Mouse (Mus musculus): Measurements from ENCODE around the gene Egfl6. TPM values are rescaled to one million over a fixed set of nuclear protein-coding genes. Genes with fewer than 3 reads are reported as not detected.

Egfl6 gene
- total and polyA plus RNA-seq, 3 experiments = 0.04 TPM; not detected in 2

DNA sequence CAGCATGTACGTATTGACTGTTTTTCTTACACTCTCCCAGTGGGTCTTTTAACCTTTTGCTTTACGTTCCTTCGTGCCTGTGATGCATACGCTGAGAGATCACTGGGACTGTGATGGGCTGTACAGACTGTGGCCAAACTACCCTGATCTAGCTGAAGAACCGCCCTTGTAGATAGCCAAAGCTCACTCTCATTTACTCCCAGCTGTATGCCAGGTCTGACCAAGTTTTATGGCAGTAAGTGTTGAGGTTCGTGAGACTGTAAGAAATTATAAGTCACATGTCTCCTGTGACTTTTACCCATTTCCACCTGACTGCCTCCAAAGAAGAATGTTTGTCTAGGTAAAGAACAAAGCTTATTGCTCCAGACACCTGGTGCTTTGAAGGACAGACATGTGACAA, 19.5 kb downstream of the Egfl6 start:
- Histone ChIP-seq H3K36me3 (replicated peaks in 1 of 2; ENCODE audit: control insufficient read depth in 1 of 2, insufficient read depth in 1 of 2, low read length in 1 of 2) (no peaks in the 10 kb centered on the region), H3K27ac (ENCODE audit: insufficient read depth, low read depth) (no peak overlapping the region), H3K9ac (ENCODE audit: insufficient read depth, low read depth) (no peak overlapping the region), H3K4me1 (ENCODE audit: control insufficient read depth in 1 of 2, insufficient read depth in 2 of 2) (no peaks in the 10 kb centered on the region), H3K9me3 (replicated peaks; ENCODE audit: low read length) (no peaks in the 10 kb centered on the region), H3K27me3 (replicated peaks) (no peaks in the 10 kb centered on the region), H3K4me2 (ENCODE audit: insufficient read depth, low read depth, poor library complexity, severe bottlenecking) (no peak overlapping the region), H3K79me2 (replicated peaks; ENCODE audit: control insufficient read depth, extremely low read depth, insufficient read depth, poor library complexity, severe bottlenecking) (no peaks in the 10 kb centered on the region), H3K4me3 (replicated peaks in 1 of 3; ENCODE audit: low read depth in 2 of 3, low read length in 2 of 3, poor library complexity in 1 of 3) (no peak overlapping the region)
- no peak for DNase-seq (ENCODE audit: extremely low read depth)
- dilution Hi-C loops (cut with MboI; ENCODE audit: extremely low pct_ligation_motif_present, extremely low pct_unique_long_range_greater_than_20kb, low sequenced_read_pairs) = no loop called here
- in situ Hi-C loops (cut with MboI; ENCODE audit: low pct_ligation_motif_present, low pct_unique_long_range_greater_than_20kb, low sequenced_read_pairs) = no loop called here
- no peak for TF ChIP-seq SIN3A (IDR thresholded peaks at IDR 0.05; ENCODE audit: low read length)
- no peak for TF ChIP-seq RAD21 (IDR thresholded peaks at IDR 0.05; ENCODE audit: low read depth, low read length)
- no peak for TF ChIP-seq MAFK (IDR thresholded peaks at IDR 0.05; ENCODE audit: insufficient replicate concordance, low read length)
- no peak for TF ChIP-seq TBP (conservative IDR thresholded peaks at IDR 0.05; ENCODE audit: low read depth, low read length)
- no peak for TF ChIP-seq PAX5 (IDR thresholded peaks at IDR 0.05; ENCODE audit: low read length)
- TF ChIP-seq CTCF (conservative IDR thresholded peaks at IDR 0.05 in 1 of 2, IDR thresholded peaks at IDR 0.05 in 1 of 2; ENCODE audit: low read depth in 2 of 2, low read length in 2 of 2) = no peak
- TF ChIP-seq MAX (IDR thresholded peaks at IDR 0.05; ENCODE audit: low read length) = no peak
- TF ChIP-seq IRF4 (IDR thresholded peaks at IDR 0.05; ENCODE audit: low read depth, low read length) = no peak
- no peak for TF ChIP-seq MEF2A (IDR thresholded peaks at IDR 0.05; ENCODE audit: borderline replicate concordance, low read depth, low read length)

DNA sequence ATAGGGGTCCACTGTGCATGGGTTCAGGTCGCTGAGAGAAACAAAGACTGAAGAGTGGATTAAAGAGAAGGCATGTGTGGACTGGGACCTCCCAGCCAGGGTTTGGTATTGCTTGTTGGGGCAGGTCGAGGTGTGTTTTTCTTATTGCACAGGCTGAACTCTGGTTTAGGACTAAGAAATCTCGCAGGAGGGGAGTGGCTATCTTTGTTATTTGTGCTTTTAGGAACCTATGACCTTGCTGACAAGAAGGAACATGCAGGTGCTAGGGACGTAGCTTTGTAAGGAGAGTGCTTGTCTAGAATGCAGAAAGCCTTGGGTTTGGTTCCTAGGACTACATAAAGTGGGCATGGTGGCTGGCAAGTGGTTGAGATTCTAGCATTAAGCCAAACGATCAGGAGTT, 20.1 kb downstream of the Egfl6 start:
- dilution Hi-C loops (cut with MboI; ENCODE audit: extremely low pct_ligation_motif_present, extremely low pct_unique_long_range_greater_than_20kb, low sequenced_read_pairs) = no loop called here
- no peak for DNase-seq (ENCODE audit: extremely low read depth)
- Histone ChIP-seq H3K36me3 (replicated peaks in 1 of 2; ENCODE audit: control insufficient read depth in 1 of 2, insufficient read depth in 1 of 2, low read length in 1 of 2) (no peaks in the 10 kb centered on the region), H3K4me1 (ENCODE audit: control insufficient read depth in 1 of 2, insufficient read depth in 2 of 2) (no peaks in the 10 kb centered on the region), H3K27ac (ENCODE audit: insufficient read depth, low read depth) (no peak overlapping the region), H3K4me2 (ENCODE audit: insufficient read depth, low read depth, poor library complexity, severe bottlenecking) (no peak overlapping the region), H3K27me3 (replicated peaks) (no peaks in the 10 kb centered on the region), H3K9ac (ENCODE audit: insufficient read depth, low read depth) (no peak overlapping the region), H3K79me2 (replicated peaks; ENCODE audit: control insufficient read depth, extremely low read depth, insufficient read depth, poor library complexity, severe bottlenecking) (no peaks in the 10 kb centered on the region), H3K9me3 (replicated peaks; ENCODE audit: low read length) (no peaks in the 10 kb centered on the region), H3K4me3 (replicated peaks in 1 of 3; ENCODE audit: low read depth in 2 of 3, low read length in 2 of 3, poor library complexity in 1 of 3) (no peak overlapping the region)
- TF ChIP-seq MAFK (IDR thresholded peaks at IDR 0.05; ENCODE audit: insufficient replicate concordance, low read length) (no peak), MYC (IDR thresholded peaks at IDR 0.05; ENCODE audit: low read depth, low read length) (no peak), BHLHE40 (IDR thresholded peaks at IDR 0.05; ENCODE audit: low read depth, low read length) (no peak), TBP (conservative IDR thresholded peaks at IDR 0.05; ENCODE audit: low read depth, low read length) (no peak), ZC3H11A (IDR thresholded peaks at IDR 0.05; ENCODE audit: low read depth, low read length) (no peak), KAT2A (IDR thresholded peaks at IDR 0.05; ENCODE audit: insufficient replicate concordance, low read length) (no peak), CTCF (conservative IDR thresholded peaks at IDR 0.05 in 1 of 2, IDR thresholded peaks at IDR 0.05 in 1 of 2; ENCODE audit: low read depth in 2 of 2, low read length in 2 of 2) (no peak), PAX5 (IDR thresholded peaks at IDR 0.05; ENCODE audit: low read length) (no peak), MXI1 (IDR thresholded peaks at IDR 0.05; ENCODE audit: low read depth, low read length) (no peak), GABPA (IDR thresholded peaks at IDR 0.05; ENCODE audit: insufficient replicate concordance, low read depth, low read length) (no peak)
- in situ Hi-C loops (cut with MboI; ENCODE audit: low pct_ligation_motif_present, low pct_unique_long_range_greater_than_20kb, low sequenced_read_pairs) = no loop called here
